Mouse (Mus musculus): ENCODE results near the gene Ppil4.

Gene Ppil4

DNA sequence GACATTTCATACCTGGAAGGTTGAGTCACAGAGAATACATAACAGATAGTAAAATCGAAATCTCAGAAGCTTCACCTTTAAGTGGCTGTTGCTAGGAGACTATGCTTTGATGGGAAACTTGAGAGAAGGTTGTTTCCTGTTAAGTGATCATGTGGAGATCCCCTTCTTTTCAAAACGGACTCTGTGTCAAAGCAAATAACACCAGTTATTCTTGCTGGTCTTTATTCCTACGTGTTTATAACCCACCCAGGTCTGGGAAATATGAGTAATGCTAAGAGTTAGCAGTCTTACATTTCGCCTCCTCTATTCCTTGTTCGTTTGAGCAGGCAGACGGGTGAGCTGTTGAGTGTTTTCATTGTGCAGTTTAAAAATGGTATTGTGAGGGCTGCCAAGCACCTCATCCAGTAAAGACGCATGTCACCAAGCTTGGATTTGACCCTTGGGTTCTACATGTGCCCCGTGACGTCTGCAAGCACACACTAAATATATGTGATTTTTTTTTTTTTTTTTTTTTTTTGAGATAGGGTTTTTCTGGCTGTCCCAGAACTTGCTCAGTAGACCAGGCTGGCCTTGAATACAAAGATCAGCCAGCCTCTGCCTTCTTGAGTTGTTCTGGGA, 32.1 kb downstream of the Ppil4 start:
- no peak for DNase-seq (ENCODE audit: low read depth)

DNA sequence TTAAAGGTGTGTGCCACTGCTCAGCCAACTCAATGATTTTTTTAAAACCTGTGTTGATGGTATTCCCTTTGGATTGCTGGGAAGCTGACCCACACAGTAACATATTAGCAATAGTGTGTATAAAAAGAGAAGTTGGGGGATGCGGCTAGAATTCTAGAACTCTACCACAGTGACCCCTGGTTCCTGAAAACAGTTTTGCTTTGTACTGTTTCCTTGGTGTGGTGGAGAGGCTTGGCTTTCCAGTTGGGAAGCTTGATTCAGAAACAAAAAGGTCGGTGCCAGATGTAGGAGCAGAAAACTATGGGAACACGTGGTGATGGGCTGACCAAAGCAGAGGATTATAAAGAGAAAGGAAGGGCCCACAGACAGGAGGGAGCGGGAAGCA, 32.6 kb downstream of the Ppil4 start:
- no peak for DNase-seq (ENCODE audit: low read depth)

DNA sequence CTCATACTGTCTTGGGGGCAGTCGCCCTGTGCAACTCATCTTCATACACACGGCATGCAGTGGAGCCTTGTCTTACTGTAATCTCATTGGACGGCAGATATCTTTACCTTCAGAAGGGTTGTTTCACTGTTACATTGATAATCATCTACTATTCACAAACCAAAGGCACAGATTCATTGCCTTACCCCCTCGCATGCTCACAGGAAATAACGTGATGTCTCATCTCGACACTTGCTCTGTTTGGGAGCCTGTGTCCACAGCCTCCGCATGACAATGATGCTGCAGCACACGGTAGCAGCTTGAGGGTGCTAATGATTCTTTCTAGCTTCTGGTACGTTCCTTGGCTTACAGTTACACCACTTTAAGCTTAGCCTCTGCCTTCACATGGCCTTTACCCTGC, 33.4 kb downstream of the Ppil4 start:
- DNase-seq (ENCODE audit: low read depth), result no peak

DNA sequence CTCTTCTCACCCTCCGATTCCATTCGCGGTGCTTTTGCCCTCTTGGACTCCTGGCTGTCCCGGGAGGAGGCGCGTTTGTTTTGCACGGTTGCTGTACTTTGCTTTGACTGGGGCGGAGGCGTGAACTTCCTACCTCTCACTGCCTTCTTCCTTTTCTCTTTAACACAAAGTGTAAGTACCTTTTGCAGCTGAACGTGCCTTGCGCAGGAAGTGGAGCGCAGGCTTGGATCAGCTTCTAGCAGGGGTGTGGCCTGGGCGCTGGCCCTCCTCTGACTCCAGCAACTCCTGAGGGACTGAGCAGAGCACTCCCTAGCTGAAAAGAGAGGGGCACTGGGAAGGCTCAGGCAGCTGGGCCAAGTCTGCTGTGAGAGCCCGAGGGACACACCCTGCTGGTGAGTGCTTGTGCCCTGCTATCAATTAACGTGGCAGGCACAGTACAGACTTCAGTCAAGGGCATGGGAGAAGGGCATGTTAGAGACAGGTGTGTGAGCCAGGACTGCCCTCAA, 39.5 kb downstream of the Ppil4 start, which contains the start of gene Zc3h12d:
TSS of gene Zc3h12d (plus strand) at position 300 of the 506 bp plus-strand sequence.
- DNase-seq (ENCODE audit: low read depth), result no peak

DNA sequence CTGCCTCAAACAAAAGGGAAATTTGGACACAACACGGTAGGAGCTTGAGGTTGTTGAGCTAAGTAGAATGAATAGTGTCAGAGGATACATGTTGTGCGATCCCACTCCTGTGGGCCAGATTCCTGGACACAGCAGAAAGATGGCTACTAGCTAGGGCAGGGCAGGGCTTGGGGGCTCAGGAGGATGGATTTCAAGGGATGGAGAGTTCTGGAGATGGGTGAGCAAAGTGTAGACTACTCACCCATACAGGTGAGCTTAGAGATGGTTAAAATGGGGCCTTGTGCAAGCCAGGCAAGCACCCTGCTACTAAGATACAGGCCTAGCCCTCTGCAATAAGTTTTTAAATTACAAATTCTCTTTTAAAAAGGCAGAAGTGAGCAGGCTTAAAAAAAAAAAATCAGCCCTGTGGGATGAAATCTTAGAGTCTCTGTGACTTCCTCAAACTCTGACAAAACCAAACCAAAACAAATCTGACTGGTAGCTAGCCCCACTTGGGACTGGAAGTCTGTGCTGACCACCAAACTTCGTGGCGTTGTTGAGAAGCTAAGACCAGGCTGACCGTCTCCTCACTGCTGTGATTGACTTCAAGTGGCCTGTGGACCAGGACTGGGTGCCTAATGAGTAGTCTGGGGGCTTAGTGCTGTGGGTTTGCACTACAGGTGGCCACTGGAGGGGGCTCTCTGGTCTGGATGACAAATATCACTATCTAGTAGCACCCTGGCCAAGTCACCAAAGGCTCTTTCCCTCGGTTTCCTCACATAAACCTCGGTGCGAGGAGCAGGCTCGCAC, 40.9 kb downstream of the Ppil4 start:
- DNase-seq (ENCODE audit: low read depth), result no peak

DNA sequence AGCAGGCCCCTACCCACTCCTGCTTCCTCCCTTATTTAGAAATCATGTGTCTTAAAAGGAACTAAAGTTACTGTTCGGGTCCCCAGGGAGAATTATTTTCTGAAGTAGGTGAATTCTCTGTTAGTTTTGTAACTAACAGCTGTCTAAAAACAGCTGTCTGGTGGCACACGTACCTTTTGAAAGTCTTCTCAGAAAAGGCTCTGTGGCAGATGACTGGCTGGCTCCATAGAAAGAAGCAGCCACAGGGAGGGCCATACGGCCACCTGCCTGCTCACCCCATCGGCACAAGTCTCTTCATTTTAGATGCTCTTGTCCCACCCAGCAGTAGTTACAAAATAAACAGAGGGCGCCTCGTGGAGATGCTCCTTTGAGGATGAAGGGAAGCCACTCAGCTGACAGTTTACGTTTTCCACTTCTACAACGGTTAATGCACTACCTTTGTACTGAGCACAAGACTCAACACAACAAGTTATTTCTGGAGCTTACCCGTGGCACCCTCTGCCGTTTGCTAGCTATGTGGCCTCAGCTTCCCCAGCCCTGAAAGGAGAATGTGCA, 42.1 kb downstream of the Ppil4 start:
- DNase-seq (ENCODE audit: low read depth), result no peak

DNA sequence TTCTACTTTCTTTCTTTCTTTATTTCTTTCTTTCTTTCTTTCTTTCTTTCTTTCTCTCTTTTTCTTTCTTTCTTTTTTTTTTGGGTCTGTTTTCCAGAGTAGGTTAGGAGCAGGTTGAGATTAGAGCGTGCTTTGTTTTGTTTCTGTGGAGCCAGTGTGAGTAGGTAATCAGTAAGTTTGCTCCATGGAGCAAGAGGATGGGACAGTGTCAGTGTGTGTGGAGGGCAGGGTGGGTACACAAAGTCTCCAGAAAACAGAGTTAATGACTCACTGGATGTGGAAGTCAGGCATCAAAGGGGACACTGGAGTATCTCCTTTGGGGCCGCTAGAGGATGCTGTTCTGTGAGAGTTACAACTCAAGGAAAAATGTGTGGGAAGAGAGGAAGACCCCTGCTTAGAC, 44.2 kb downstream of the Ppil4 start:
- DNase-seq (ENCODE audit: low read depth), result no peak

DNA sequence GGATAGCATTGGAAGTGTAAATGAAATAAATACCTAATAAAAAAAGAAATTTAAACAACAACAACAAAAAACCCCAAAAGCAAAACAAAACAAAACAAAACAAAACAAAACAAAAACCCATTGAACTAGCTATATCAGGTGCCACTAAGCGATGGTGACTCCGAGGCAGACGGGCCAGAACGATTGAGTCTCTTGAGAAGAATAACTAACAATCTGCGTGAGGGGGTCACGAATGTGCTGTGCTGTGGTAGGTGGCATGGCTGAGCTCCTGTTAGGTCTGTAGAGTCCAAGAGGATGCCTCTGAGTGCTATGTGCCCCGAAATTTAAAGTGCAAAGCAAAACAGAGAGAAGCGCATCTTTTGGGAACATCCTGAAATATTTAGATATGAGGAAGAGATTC, 44.8 kb downstream of the Ppil4 start:
- DNase-seq (ENCODE audit: low read depth), result no peak

DNA sequence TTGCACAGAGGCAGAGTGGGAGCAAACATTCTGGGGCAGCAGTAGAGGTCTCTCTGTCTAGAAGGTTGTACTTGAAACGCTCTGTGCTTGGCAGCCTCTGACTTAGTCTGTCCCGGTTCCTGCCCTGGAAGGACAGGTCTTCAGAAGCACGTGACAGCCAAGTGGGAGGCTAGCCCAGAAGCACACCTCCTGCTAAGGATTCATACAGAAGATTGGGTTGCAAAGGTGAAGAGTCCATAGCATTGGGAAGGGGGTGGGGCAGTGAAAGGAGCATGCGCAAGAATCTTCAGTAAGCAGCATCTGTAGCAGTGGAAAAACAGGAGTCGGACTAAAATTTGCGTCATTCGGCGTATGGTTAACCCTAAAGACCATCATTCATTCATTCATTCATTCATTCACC, 45.3 kb downstream of the Ppil4 start:
- DNase-seq (ENCODE audit: low read depth), result no peak

DNA sequence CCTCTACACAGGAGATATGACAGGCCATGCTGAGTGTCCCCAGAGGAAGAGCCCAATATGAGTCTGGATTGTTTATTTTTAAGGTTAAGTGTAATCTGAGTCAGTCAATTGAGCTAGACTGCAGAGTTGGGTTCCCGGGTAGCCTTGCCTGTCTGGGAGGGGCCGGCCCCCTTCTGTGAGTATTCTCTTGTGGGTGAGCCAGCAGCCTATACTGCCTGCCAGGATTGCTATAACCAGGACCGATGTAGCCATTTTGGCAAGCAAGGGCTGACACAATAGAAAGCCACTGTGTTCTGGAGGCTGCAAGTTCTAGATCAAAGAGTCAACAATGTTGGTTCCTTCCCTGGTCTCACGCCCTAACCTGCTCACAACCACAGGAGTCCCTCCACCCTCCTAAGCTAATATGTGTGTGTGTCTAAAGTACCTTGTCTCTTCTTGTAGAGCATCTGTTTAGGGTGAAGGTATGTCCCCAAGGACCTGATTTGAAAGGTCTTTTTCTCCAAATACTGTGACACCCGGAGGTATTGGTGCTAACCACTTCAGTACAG, 46.3 kb downstream of the Ppil4 start:
- no peak for DNase-seq (ENCODE audit: low read depth)

DNA sequence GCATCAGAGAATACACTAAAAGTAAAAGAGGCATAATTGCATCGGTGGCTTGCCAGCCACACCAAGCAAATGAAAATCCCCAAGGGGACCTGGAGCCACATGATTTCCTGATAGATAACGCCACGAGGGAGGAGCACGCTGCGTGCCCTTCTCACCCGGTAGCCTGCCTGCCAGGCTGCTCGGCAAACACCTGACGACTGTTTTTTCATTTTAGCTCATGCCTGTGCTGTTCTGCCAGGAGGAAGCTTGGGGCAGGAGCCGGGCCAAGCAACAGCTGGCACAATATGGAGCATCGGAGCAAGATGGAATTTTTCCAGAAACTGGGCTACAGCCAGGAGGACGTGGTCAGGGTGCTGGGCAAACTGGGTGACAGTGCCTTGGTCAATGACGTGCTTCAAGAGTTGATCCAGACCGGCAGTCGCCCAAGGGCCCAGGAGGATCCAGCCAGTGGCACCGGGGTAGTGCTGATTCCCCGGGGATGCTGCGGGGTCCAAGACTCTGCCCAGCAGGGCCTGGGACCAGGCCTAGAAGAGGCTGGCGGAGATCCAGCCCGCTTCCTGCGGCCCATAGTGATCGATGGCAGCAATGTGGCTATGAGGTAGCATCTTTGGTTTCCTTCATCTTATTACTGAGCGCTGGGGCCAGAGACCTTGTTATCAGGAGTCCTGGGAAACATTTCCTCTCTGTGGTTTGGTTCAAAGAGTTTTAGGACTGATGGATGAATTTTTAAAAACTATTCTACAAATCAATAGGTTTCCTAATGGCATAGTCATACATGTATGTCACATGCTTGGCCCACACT, 47.1 kb downstream of the Ppil4 start:
- DNase-seq (ENCODE audit: low read depth), result no peak

DNA sequence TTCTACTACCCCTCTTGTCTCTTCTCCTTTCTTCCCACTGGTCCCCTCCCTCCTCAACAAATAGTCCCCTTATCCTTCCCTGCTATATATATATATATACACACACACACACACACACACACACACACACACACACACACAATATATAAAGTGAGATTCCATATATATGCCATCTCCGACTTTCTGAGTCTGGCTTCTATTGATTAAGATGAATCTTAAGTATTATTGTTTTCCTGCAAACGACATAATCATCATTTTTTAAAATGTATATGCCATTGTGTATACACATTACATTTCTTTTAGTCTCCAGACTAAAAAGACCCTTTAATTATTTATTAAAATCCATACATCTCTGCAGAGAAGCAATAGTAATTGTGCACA, 47.7 kb downstream of the Ppil4 start:
- no peak for DNase-seq (ENCODE audit: low read depth)

DNA sequence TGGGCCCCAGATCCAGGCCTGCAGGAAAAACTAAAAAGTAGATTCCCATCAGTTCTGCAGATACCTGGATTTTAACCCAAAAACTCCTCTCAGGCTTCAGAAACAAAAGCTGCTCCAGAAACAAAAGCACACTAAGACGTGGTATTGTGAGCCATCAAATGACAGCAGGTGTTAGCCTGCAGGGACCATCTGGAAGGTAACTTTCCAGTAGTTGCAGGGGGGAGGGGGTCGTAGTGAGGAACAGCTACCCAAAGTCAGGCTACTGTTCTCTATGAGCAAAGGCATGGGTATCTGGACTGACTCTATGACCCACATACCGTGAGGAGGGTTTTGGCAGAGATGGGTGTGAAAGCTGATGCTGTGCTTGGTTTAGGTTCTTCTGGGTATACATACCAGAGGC, 48.1 kb downstream of the Ppil4 start:
- DNase-seq (ENCODE audit: low read depth), result no peak

DNA sequence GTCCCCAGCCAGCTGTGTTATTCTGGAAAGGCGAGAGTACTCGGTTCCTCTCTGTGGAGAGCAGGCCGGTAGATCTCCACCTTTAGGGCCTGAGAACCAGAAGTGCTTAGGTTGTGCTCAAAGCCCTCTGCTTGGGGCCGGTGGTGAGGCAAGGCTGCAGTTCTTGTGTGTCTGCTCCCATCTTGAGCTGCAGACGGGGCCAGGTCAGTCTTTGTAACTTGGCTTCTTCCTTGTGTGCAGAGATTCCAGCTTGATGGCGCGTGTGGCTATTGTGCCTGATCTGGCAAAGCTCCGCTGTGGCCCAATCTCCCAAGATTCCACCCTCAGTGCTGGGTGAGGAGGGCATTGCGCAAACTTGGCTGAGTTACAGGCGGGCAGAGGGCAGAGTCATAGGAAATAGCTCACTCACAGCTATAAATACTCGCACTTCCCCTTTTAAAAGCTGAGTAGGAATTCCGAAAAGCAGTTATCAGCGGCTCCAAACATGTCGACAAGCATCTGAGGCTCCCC, 48.9 kb downstream of the Ppil4 start:
- DNase-seq (ENCODE audit: low read depth), result no peak

DNA sequence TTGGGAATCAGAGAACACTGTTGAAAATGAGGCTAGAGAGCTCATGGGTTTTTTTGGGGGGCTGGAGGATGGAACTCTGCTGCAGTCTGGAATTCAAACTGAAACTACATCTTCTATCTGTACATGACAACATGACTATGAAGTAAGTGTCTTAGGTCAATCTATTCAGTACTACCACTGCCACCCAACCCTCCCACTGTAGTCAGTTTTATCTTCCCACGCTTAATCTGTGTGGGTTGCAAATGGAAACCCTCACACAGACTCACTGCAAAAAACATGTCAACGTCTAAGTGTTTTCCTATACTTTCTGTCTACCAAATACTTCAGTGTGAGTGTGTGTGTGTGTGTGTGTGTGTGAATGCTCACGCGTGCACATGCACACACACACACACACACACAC, 50.5 kb downstream of the Ppil4 start:
- DNase-seq (ENCODE audit: low read depth), result no peak

DNA sequence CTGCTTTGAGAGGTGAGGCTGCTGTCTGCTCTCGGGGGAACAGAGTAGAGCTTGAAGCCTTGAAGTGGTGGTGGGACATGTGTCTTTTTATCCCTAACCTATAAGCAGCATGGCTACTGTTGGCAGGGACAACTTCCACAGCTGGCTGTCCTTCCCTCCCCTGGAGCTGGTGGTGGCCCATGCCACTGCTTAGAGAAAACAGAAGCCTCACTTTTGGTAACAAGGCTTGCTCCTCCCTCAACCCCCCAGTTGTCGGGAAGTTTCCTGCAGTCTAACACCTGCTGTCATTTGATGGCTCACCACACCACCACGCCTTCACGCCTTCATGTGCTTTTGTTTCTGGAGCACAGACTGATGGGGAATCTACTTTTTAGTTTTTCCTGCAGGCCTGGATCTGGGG, 51.5 kb downstream of the Ppil4 start:
- DNase-seq (ENCODE audit: low read depth), result no peak

DNA sequence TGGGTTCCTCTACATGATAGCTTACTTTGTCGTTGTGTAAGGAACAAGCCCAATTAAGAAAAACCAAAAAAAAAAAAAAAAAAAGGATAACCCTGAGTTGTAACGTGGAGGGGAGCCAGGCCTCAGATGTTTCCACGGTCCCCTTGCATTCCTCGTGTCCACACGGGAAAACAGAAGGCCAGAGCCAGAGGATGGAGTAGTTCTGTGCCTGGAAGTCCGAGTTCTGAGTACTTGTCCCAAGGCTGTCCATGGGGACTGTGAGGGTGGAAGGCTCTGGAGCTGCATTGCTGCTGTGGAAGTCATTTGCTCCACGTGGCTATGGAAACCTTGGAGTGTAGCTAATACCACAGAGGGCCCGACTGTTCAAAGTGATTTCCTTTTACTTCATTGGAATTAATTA, 52.4 kb downstream of the Ppil4 start:
- no peak for DNase-seq (ENCODE audit: low read depth)

DNA sequence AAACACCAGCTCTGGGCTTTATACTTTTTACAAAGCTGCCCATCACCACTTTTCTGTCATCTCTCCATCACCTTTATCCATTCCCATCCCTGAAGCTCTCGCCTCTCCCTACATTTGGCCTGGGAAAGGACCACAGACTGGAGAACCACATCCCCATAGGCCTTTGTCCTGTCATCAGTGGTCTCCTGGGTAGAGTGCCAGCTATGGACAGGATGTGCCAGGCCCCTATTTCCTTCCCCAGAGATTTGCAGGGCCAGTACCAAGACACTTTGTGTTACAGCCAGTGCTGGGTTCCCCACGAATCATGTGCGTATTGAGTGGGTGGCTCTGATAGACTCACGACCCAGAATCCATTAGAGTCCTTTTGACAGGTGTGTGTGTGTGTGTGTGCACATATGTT, 53.3 kb downstream of the Ppil4 start:
- no peak for DNase-seq (ENCODE audit: low read depth)

DNA sequence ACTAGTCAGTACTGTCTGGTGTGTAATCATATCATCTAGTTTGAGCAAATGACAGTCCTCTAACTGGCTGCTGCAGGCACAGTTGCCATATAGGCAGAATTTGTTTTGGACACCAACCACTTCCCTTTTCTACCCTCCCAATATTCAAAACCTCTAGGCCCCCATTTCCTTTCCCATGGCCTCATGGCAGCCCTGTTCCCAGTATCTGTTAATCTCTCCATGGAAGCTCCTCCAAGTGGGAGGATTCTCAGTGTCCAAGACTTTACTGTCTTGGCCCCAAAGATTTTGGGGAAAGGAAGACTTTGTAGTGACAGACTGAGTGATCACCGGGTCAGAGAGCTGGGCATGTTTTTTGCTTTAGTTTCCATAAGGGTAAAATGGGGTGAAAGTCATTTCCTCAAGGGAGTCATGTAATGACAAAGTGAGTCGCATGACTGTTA, 54.5 kb downstream of the Ppil4 start:
- DNase-seq (ENCODE audit: low read depth), result no peak

DNA sequence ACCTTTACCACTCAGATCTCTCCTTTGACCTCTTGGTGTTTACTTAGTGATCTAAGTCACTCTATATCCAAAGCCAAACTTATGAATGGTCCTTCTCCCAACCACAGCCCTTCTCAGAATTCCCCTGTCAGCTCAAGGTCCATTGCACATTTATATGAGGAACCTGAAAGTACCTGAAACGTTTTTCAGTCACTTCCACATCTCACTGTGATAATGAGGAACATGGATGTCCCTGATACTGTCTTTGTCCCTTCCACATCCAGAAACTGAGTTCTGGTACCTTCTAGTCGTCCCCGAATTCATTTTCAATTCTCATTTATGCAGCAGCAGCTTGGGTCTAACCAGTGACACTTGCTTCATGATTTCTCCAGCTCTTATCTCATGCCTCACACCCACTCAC, 59.2 kb downstream of the Ppil4 start:
- DNase-seq (ENCODE audit: low read depth), result no peak

DNA sequence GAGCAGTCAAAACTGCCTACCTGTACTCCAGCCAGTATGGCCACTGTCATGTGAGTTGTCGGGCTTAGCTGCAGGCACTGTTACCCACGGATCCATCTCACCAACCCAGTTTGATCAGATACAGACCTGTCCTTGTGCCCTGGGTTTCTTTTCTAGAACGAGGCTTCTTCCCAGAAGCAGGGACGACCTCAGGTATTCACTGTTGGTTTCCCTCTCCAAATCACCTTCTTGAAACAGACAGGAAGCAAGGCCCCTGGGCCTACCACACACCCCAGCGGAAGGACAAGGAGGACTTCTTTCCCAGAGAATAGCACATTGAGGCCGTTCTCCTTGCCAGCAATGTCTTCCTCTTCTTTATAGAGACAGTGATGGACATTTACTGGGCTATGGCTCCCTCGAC, 67.8 kb downstream of the Ppil4 start:
- no peak for DNase-seq (ENCODE audit: low read depth)

Measured in c-Kit-positive CD71-positive TER-119-negative erythroid progenitor cells, embryonic 14.5 days (primary cell).